ENCODE assay signal across 19 mouse cellular contexts in genomic region chr19:25062857-25063240, GRCm38 (mm10).
DNase-seq lines count a peak whose midpoint lies in the region; ATAC-seq and TF ChIP-seq lines count a peak whose summit lies in the region.
"Had no signal": no experiment of that assay in that cellular context is flagged by ENCODE, and none has a peak within 500 bp of the region (broad histone marks: within the 10 kb centered on the region; RNA-seq: fewer than 3 reads in every experiment).

No protein-coding gene starts in this region.

- peak; percentile 4 for ATAC-seq in inflammation-experienced regulatory T-cells, adult 6 months
- ATAC-seq: forebrain, embryonic 13.5 days; forebrain, embryonic 15.5 days; forebrain, postnatal 0 days had no signal

- H3K79me2 ChIP-seq in CH12.LX (replicated peaks; ENCODE audit: control insufficient read depth, extremely low read depth, insufficient read depth, poor library complexity, severe bottlenecking), result peaks cover 51% of the 10 kb centered on the region

- no peak for TF ChIP-seq RAD21 in CH12.LX (IDR thresholded peaks at IDR 0.05; ENCODE audit: low read depth, low read length)

- TF ChIP-seq EP300 in CH12.LX (IDR thresholded peaks at IDR 0.05; ENCODE audit: low read length), result peak; percentile 90

- peak overlapping the region; percentile 13; the same call in 1 of the 2 replicates for H3K27ac ChIP-seq in spleen, adult 2 months (ENCODE audit: insufficient read depth, low read length)
- peak overlapping the region; percentile 90 for H3K27ac ChIP-seq in CH12.LX (ENCODE audit: insufficient read depth, low read depth)
- H3K27ac ChIP-seq in gastrocnemius, adult 2 months, result no peak overlapping the region
- H3K27ac ChIP-seq: embryonic facial prominence, embryonic 10.5 days; embryonic facial prominence, embryonic 12.5 days; forebrain, embryonic 13.5 days; forebrain, embryonic 15.5 days had no signal

- dilution Hi-C loops in CH12.LX (cut with MboI; ENCODE audit: extremely low pct_ligation_motif_present, extremely low pct_unique_long_range_greater_than_20kb, low sequenced_read_pairs), result no loop called here

- intact Hi-C loops in gastrocnemius, adult 2 months (cut with DNase I), result no loop called here

- in situ Hi-C loops in CH12.LX (cut with MboI; ENCODE audit: low pct_ligation_motif_present, low pct_unique_long_range_greater_than_20kb, low sequenced_read_pairs), result no loop called here

- TF ChIP-seq POLR2A in spleen, adult 2 months (IDR thresholded peaks at IDR 0.05; ENCODE audit: low read depth, low read length), result no peak
- TF ChIP-seq POLR2A in CH12.LX (IDR thresholded peaks at IDR 0.05; ENCODE audit: low read depth, low read length), result no peak

- no peak for TF ChIP-seq CTCF in spleen, adult 2 months (IDR thresholded peaks at IDR 0.05; ENCODE audit: extremely low read depth, insufficient read depth, insufficient read length, insufficient replicate concordance)
- no peak for TF ChIP-seq CTCF in CH12.LX (conservative IDR thresholded peaks at IDR 0.05 in 1 of 2, IDR thresholded peaks at IDR 0.05 in 1 of 2; ENCODE audit: low read depth in 2 of 2, low read length in 2 of 2)
- no peak for TF ChIP-seq CTCF in gastrocnemius, adult 2 months (IDR thresholded peaks at IDR 0.05)

- H3K36me3 ChIP-seq in spleen, adult 2 months (ENCODE audit: control insufficient read depth, insufficient read depth, low read length), result peaks cover 19% of the 10 kb centered on the region
- H3K36me3 ChIP-seq in CH12.LX (replicated peaks in 1 of 2; ENCODE audit: control insufficient read depth in 1 of 2, insufficient read depth in 1 of 2, low read length in 1 of 2), result peaks cover 13 to 59% of the 10 kb centered on the region in 2 experiments
- H3K36me3 ChIP-seq: embryonic facial prominence, embryonic 10.5 days; embryonic facial prominence, embryonic 12.5 days; forebrain, embryonic 15.5 days had no signal

- H3K4me3 ChIP-seq in spleen, adult 2 months (ENCODE audit: extremely low read depth, insufficient read depth, insufficient read length), result no peak overlapping the region
- peak overlapping the region in 2 of 3 experiments; percentile 13 to 14 for H3K4me3 ChIP-seq in CH12.LX (replicated peaks in 1 of 3; ENCODE audit: low read depth in 2 of 3, low read length in 2 of 3, poor library complexity in 1 of 3)
- H3K4me3 ChIP-seq in gastrocnemius, adult 2 months, result no peak overlapping the region
- H3K4me3 ChIP-seq: embryonic facial prominence, embryonic 10.5 days; embryonic facial prominence, embryonic 12.5 days; forebrain, embryonic 13.5 days; forebrain, embryonic 15.5 days had no signal

- H3K4me1 ChIP-seq in spleen, adult 2 months (ENCODE audit: control insufficient read depth, insufficient read depth, insufficient read length), result peaks cover 13% of the 10 kb centered on the region; the same call in 1 of the 2 replicates
- peaks cover 19 to 71% of the 10 kb centered on the region in 2 experiments for H3K4me1 ChIP-seq in CH12.LX (ENCODE audit: control insufficient read depth in 1 of 2, insufficient read depth in 2 of 2)

- no peaks in the 10 kb centered on the region for H3K9me3 ChIP-seq in CH12.LX (replicated peaks; ENCODE audit: low read length)
- H3K9me3 ChIP-seq: embryonic facial prominence, embryonic 10.5 days; embryonic facial prominence, embryonic 12.5 days; forebrain, embryonic 13.5 days; forebrain, embryonic 15.5 days had no signal

- H3K27me3 ChIP-seq in spleen, adult 2 months (ENCODE audit: control insufficient read depth, insufficient read depth, low read length), result no peaks in the 10 kb centered on the region
- no peaks in the 10 kb centered on the region for H3K27me3 ChIP-seq in CH12.LX (replicated peaks)
- H3K27me3 ChIP-seq: embryonic facial prominence, embryonic 12.5 days; forebrain, embryonic 13.5 days; forebrain, embryonic 15.5 days had no signal

- H3K4me2 ChIP-seq in CH12.LX (ENCODE audit: insufficient read depth, low read depth, poor library complexity, severe bottlenecking), result peak overlapping the region; percentile 77; the same call in 1 of the 2 replicates
- H3K4me2 ChIP-seq: embryonic facial prominence, embryonic 12.5 days; forebrain, embryonic 13.5 days; forebrain, embryonic 15.5 days had no signal

- DNase-seq in spleen, adult 2 months (ENCODE audit: low read depth in 1 of 2, low spot score in 2 of 2), result no peak
- DNase-seq in spleen, adult 18-20 months, result no peak
- DNase-seq in CH12.LX (ENCODE audit: extremely low read depth), result peak; percentile 80
- no peak for DNase-seq in gastrocnemius, adult 2 months
- DNase-seq in layer of hippocampus, adult 8-10 months (ENCODE audit: low spot score in 2 of 2), result no peak
- DNase-seq: adrenal gland, adult 2 months; adrenal gland, postnatal 10 days; adrenal gland, postnatal 25 days; cerebellum, adult 11-12 months; cerebellum, adult 2 months; cerebellum, adult 9-10 months; cerebellum, postnatal 10 days; cerebellum, postnatal 25 days; forebrain, postnatal 0 days had no signal

- 0 out of 2 replicates have a peak overlapping the region, but pooled peaks have one; percentile 49 for H3K9ac ChIP-seq in CH12.LX (ENCODE audit: insufficient read depth, low read depth)
- H3K9ac ChIP-seq: embryonic facial prominence, embryonic 12.5 days; forebrain, embryonic 13.5 days; forebrain, embryonic 15.5 days; forebrain, postnatal 0 days had no signal

- WGBS in spleen, adult 2 months, result 51% methylated on average over 2 of the region's 2 CpGs

TF ChIP-seq in CH12.LX, 34 proteins besides CTCF, POLR2A, EP300 and RAD21:
- peak; percentile 43; the same call in 1 of the 2 replicates for TF ChIP-seq RCOR1 (conservative IDR thresholded peaks at IDR 0.05; ENCODE audit: low read depth, low read length)
- TF ChIP-seq HCFC1 (IDR thresholded peaks at IDR 0.05; ENCODE audit: low read depth, low read length), result no peak
- TF ChIP-seq NRF1 (IDR thresholded peaks at IDR 0.05; ENCODE audit: low read depth, low read length), result no peak
- peak; percentile 81 for TF ChIP-seq JUND (conservative IDR thresholded peaks at IDR 0.05; ENCODE audit: low read depth, low read length)
- no peak for TF ChIP-seq NELFE (IDR thresholded peaks at IDR 0.05; ENCODE audit: low read depth, low read length)
- peak; percentile 92 for TF ChIP-seq MYC (IDR thresholded peaks at IDR 0.05; ENCODE audit: low read depth, low read length)
- no peak for TF ChIP-seq MAZ (IDR thresholded peaks at IDR 0.05; ENCODE audit: low read depth, low read length)
- no peak for TF ChIP-seq SMC3 (IDR thresholded peaks at IDR 0.05; ENCODE audit: low read depth, low read length)
- no peak for TF ChIP-seq USF1 (IDR thresholded peaks at IDR 0.05; ENCODE audit: low read depth, low read length)
- TF ChIP-seq SIN3A (IDR thresholded peaks at IDR 0.05; ENCODE audit: low read length), result peak; percentile 94; the same call in 1 of the 2 replicates
- TF ChIP-seq MEF2A (IDR thresholded peaks at IDR 0.05; ENCODE audit: borderline replicate concordance, low read depth, low read length), result peak; percentile 84
- TF ChIP-seq ETS1 (conservative IDR thresholded peaks at IDR 0.05; ENCODE audit: low read depth, low read length), result peak; percentile 82
- no peak for TF ChIP-seq ZC3H11A (IDR thresholded peaks at IDR 0.05; ENCODE audit: low read depth, low read length)
- TF ChIP-seq ZNF384 (IDR thresholded peaks at IDR 0.05; ENCODE audit: low read depth, low read length), result no peak
- TF ChIP-seq POLR2AphosphoS2 (IDR thresholded peaks at IDR 0.05; ENCODE audit: low read depth, low read length), result 0 out of 2 replicates have a peak, but pooled peaks have one; percentile 48
- TF ChIP-seq BHLHE40 (IDR thresholded peaks at IDR 0.05; ENCODE audit: low read depth, low read length), result peak; percentile 57
- TF ChIP-seq MAFK (IDR thresholded peaks at IDR 0.05; ENCODE audit: insufficient replicate concordance, low read length), result no peak
- TF ChIP-seq MAX (IDR thresholded peaks at IDR 0.05; ENCODE audit: low read length), result peak; percentile 87
- TF ChIP-seq PAX5 (IDR thresholded peaks at IDR 0.05; ENCODE audit: low read length), result no peak
- no peak for TF ChIP-seq ZKSCAN1 (IDR thresholded peaks at IDR 0.05; ENCODE audit: borderline replicate concordance, low read depth, low read length)
- no peak for TF ChIP-seq ZMIZ1 (IDR thresholded peaks at IDR 0.05; ENCODE audit: low read depth, low read length)
- peak; percentile 95 for TF ChIP-seq IRF4 (IDR thresholded peaks at IDR 0.05; ENCODE audit: low read depth, low read length)
- peak; percentile 43; the same call in 1 of the 2 replicates for TF ChIP-seq CHD1 (IDR thresholded peaks at IDR 0.05; ENCODE audit: low read depth, low read length)
- TF ChIP-seq TBP (conservative IDR thresholded peaks at IDR 0.05; ENCODE audit: low read depth, low read length), result 0 out of 2 replicates have a peak, but pooled peaks have one; percentile 13
- no peak for TF ChIP-seq USF2 (conservative IDR thresholded peaks at IDR 0.05; ENCODE audit: low read depth, low read length)
- peak; percentile 83 for TF ChIP-seq TCF12 (IDR thresholded peaks at IDR 0.05; ENCODE audit: low read depth, low read length)
- TF ChIP-seq GABPA (IDR thresholded peaks at IDR 0.05; ENCODE audit: insufficient replicate concordance, low read depth, low read length), result no peak
- peak; percentile 58; the same call in 1 of the 2 replicates for TF ChIP-seq CHD2 (IDR thresholded peaks at IDR 0.05; ENCODE audit: low read length)
- no peak for TF ChIP-seq KAT2A (IDR thresholded peaks at IDR 0.05; ENCODE audit: insufficient replicate concordance, low read length)
- no peak for TF ChIP-seq UBTF (IDR thresholded peaks at IDR 0.05; ENCODE audit: low read depth, low read length)
- no peak for TF ChIP-seq E2F4 (IDR thresholded peaks at IDR 0.05; ENCODE audit: insufficient replicate concordance, low read depth, low read length)
- TF ChIP-seq JUN (IDR thresholded peaks at IDR 0.05; ENCODE audit: insufficient read depth, low read depth, low read length), result peak; percentile 63
- no peak for TF ChIP-seq ELF1 (IDR thresholded peaks at IDR 0.05; ENCODE audit: low read depth, low read length)
- TF ChIP-seq MXI1 (IDR thresholded peaks at IDR 0.05; ENCODE audit: low read depth, low read length), result peak; percentile 87

Comparison
In these comparisons a context has a peak if more than half of its experiments do, and no peak if none do; other contexts are left out.
1. H3K4me3 ChIP-seq: peak in CH12.LX (2 of 3); none in spleen, adult 2 months (single experiment) and gastrocnemius, adult 2 months (single experiment).